Mouse (Mus musculus): ENCODE results near the gene Unc45b. TPM values are rescaled to one million over a fixed set of nuclear protein-coding genes. Genes with fewer than 3 reads are reported as not detected.

The Unc45b gene
- polyA plus RNA-seq, 1 experiment from 2014 or later = 1.6 TPM

DNA sequence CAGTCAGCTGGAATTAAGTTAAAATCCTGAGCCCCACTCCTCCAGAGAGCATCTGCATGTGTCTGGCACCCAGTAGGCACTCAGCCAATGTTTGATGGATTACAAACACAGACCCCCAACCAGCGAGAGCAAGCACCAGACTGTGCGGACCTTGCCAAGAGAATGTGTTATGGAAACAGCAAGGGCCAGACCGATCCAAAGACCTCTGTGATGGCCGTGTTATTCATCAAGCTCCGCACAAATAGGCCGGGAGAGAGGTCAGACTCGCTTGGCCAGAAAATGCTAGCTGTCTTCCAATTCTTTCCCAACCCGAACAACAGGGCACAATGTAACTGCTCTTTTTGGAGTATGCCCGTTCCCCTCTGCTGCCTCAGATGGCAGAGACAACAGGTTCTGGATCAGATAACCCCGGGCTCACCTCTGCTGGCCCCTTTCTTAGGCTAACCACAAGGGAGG is 21.8 kb upstream of the Unc45b start:
- DNase-seq (ENCODE audit: low spot score) (peak; percentile 64), ATAC-seq (replicated peaks; ENCODE audit: low FRiP score, low TSS enrichment, low read depth) (no peak)
- no peak overlapping the region for H3K27ac ChIP-seq (ENCODE audit: low read depth)
- H3K27me3 ChIP-seq (replicated peaks; ENCODE audit: control insufficient read depth, insufficient read depth, low read length) = no peaks in the 10 kb centered on the region
- peak overlapping the region; percentile 90 for H3K4me2 ChIP-seq (ENCODE audit: low read length)
- H3K4me3 ChIP-seq (ENCODE audit: low read depth, low read length) = no peak overlapping the region
- H3K9ac ChIP-seq (ENCODE audit: low read length) = no peak overlapping the region
- H3K36me3 ChIP-seq (ENCODE audit: control insufficient read depth, insufficient read depth, low read length) = no peaks in the 10 kb centered on the region
- H3K9me3 ChIP-seq (ENCODE audit: control insufficient read depth, low read length) = no peaks in the 10 kb centered on the region
- 37% methylated on average over 10 of the region's 10 CpGs for WGBS
- H3K4me1 ChIP-seq (replicated peaks; ENCODE audit: control insufficient read depth, insufficient read depth, low read length) = peaks cover 16% of the 10 kb centered on the region; the same call in 1 of the 2 replicates

- ATAC-seq (replicated peaks; ENCODE audit: low FRiP score, low TSS enrichment, low read depth) = peak; percentile 47
- Histone ChIP-seq H3K36me3 (ENCODE audit: control insufficient read depth, insufficient read depth, low read length) (no peaks in the 10 kb centered on the region), H3K4me1 (replicated peaks; ENCODE audit: control insufficient read depth, insufficient read depth, low read length) (peaks cover 16% of the 10 kb centered on the region; the same call in 1 of the 2 replicates), H3K27ac (ENCODE audit: low read depth) (peak overlapping the region; percentile 29), H3K4me2 (ENCODE audit: low read length) (peak overlapping the region; percentile 90), H3K27me3 (replicated peaks; ENCODE audit: control insufficient read depth, insufficient read depth, low read length) (no peaks in the 10 kb centered on the region), H3K4me3 (ENCODE audit: low read depth, low read length) (peak overlapping the region; percentile 62), H3K9ac (ENCODE audit: low read length) (peak overlapping the region; percentile 57), H3K9me3 (ENCODE audit: control insufficient read depth, low read length) (no peaks in the 10 kb centered on the region)
- 9% methylated on average over 30 of the region's 31 CpGs for WGBS
- DNase-seq (ENCODE audit: low spot score) = no peak
Observed at GRCm38 (mm10) chr11:82889524-82890341, 20.6 kb upstream of the Unc45b start.

DNA sequence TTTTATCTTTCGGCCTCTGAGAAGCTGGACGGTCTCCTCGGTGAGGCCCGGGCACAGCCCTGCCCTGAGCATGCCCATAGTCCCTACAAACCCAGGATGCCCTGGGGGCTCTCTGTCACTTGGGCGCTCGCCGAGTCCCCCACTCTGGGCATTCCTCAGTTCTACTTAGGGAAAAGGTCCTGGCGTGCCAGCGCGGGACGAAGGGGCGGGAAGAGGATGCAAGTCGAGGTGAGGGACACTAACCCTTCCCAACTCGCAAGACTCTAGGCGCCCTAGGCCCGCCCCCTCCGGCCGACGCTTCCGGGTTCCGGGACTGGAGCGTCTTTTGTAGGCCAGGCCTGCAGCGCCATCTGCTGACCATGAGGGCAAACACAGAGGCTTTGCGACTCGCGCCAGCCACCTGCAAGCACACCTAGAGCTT is 20.0 kb upstream of the Unc45b start, which contains the start of gene Rad51d:
Gene Rad51d (minus strand): TSS at position 273 of the 421 bp plus-strand sequence.
- H3K27ac ChIP-seq (ENCODE audit: low read depth) = peak within 1 kb of the TSS; percentile 29
- H3K4me3 ChIP-seq (ENCODE audit: low read depth, low read length) = peak within 1 kb of the TSS; percentile 62
- ATAC-seq (replicated peaks; ENCODE audit: low FRiP score, low TSS enrichment, low read depth) (peak; percentile 90), DNase-seq (ENCODE audit: low spot score) (peak; percentile 97)
- no peaks in the 10 kb centered on the region for H3K36me3 ChIP-seq (ENCODE audit: control insufficient read depth, insufficient read depth, low read length)
- peak within 1 kb of the TSS; percentile 90 for H3K4me2 ChIP-seq (ENCODE audit: low read length)
- no peaks in the 10 kb centered on the region for H3K9me3 ChIP-seq (ENCODE audit: control insufficient read depth, low read length)
- peak within 1 kb of the TSS; percentile 57 for H3K9ac ChIP-seq (ENCODE audit: low read length)
- under 1% methylated on average over 24 of the region's 26 CpGs for WGBS
- peaks cover 16% of the 10 kb centered on the region; the same call in 1 of the 2 replicates for H3K4me1 ChIP-seq (replicated peaks; ENCODE audit: control insufficient read depth, insufficient read depth, low read length)
- H3K27me3 ChIP-seq (replicated peaks; ENCODE audit: control insufficient read depth, insufficient read depth, low read length) = no peaks in the 10 kb centered on the region

- no peaks in the 10 kb centered on the region for H3K9me3 ChIP-seq (ENCODE audit: control insufficient read depth, low read length)
- H3K9ac ChIP-seq (ENCODE audit: low read length) = no peak within 1 kb of the TSS
- H3K27me3 ChIP-seq (replicated peaks; ENCODE audit: control insufficient read depth, insufficient read depth, low read length) = no peaks in the 10 kb centered on the region
- no peak for DNase-seq (ENCODE audit: low spot score)
- peaks cover 16% of the 10 kb centered on the region; the same call in 1 of the 2 replicates for H3K4me1 ChIP-seq (replicated peaks; ENCODE audit: control insufficient read depth, insufficient read depth, low read length)
- no peak within 1 kb of the TSS for H3K27ac ChIP-seq (ENCODE audit: low read depth)
- H3K4me2 ChIP-seq (ENCODE audit: low read length) = no peak within 1 kb of the TSS
- no peak for ATAC-seq (replicated peaks; ENCODE audit: low FRiP score, low TSS enrichment, low read depth)
- 50% methylated on average over 7 of the region's 7 CpGs for WGBS
- no peak within 1 kb of the TSS for H3K4me3 ChIP-seq (ENCODE audit: low read depth, low read length)
- no peaks in the 10 kb centered on the region for H3K36me3 ChIP-seq (ENCODE audit: control insufficient read depth, insufficient read depth, low read length)
Observed at GRCm38 (mm10) chr11:82891936-82892335, 18.4 kb upstream of the Unc45b start, which contains the start of gene Fndc8. Gene Fndc8 (plus strand): TSS chr11:82892124.

DNA sequence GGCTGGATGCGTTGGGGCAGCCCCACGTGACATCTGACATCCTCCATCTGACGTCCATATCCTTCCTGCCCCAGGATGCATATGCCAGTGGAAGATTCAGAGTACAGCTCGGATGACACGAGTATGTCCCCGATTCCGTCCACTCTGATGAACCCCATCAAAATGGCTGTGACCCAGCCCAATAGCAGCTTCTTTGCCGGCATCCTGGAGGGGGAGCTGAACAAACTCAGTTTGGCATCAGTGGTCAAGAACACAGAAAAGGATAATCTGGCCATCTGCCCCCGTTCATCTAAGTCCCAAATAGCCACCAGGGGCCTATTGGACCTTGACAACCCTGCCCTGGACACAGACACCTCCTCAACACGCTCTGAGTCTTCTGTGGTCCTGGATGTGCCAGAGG is 12.9 kb upstream of the Unc45b start:
- H3K27ac ChIP-seq (ENCODE audit: low read depth) = no peak overlapping the region
- 0 out of 2 replicates have a peak, but pooled peaks have one; percentile 20 for ATAC-seq (replicated peaks; ENCODE audit: low FRiP score, low TSS enrichment, low read depth)
- no peaks in the 10 kb centered on the region for H3K27me3 ChIP-seq (replicated peaks; ENCODE audit: control insufficient read depth, insufficient read depth, low read length)
- H3K9ac ChIP-seq (ENCODE audit: low read length) = no peak overlapping the region
- WGBS = 88% methylated on average over 10 of the region's 10 CpGs
- no peak overlapping the region for H3K4me2 ChIP-seq (ENCODE audit: low read length)
- H3K36me3 ChIP-seq (ENCODE audit: control insufficient read depth, insufficient read depth, low read length) = peaks cover 30% of the 10 kb centered on the region
- no peak overlapping the region for H3K4me3 ChIP-seq (ENCODE audit: low read depth, low read length)
- DNase-seq (ENCODE audit: low spot score) = no peak
- no peaks in the 10 kb centered on the region for H3K9me3 ChIP-seq (ENCODE audit: control insufficient read depth, low read length)
- H3K4me1 ChIP-seq (replicated peaks; ENCODE audit: control insufficient read depth, insufficient read depth, low read length) = no peaks in the 10 kb centered on the region

GRCm38 (mm10) chr11:82899720-82900119 is 10.6 kb upstream of the Unc45b start:
- peaks cover 53% of the 10 kb centered on the region for H3K36me3 ChIP-seq (ENCODE audit: control insufficient read depth, insufficient read depth, low read length)
- 93% methylated on average over 5 of the region's 5 CpGs for WGBS

DNA sequence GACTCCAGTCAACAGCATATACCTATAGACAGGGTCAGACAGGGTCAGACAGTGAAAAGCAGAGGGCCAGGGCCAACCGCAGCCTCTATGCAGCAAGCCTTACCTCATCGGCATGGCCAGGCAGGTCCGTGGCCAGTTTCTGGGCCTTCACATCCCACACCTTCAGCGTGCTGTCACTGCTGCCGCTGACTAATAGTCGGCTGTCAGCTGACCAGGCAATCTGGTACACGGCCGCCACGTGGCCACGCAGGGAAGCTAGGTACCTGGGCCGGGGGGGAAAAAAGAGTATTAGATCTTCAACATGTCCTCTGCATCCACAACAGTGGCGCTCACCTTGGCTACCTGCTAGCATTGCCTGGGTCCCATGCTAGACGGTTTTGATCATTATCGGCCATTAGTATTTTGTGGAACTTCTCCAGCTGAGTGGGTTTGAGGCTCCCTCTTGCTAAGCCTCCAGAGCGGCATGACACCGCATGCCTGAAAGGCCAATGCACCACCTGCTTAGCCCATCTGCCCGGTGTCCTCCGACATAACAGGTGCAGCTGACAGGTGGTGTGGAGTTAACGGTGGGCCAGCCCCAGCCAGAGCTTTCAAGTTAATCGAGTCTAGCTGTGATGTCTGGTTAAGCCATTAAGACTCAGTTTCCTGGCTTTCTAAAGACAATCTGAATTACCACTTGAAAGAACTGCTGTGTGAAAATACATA is 8.6 kb upstream of the Unc45b start:
- no peak overlapping the region for H3K9ac ChIP-seq (ENCODE audit: low read length)
- WGBS = 93% methylated on average over 20 of the region's 20 CpGs
- no peaks in the 10 kb centered on the region for H3K4me1 ChIP-seq (replicated peaks; ENCODE audit: control insufficient read depth, insufficient read depth, low read length)
- no peak overlapping the region for H3K4me2 ChIP-seq (ENCODE audit: low read length)
- no peaks in the 10 kb centered on the region for H3K9me3 ChIP-seq (ENCODE audit: control insufficient read depth, low read length)
- no peak for ATAC-seq (replicated peaks; ENCODE audit: low FRiP score, low TSS enrichment, low read depth)
- DNase-seq (ENCODE audit: low spot score) = no peak
- H3K4me3 ChIP-seq (ENCODE audit: low read depth, low read length) = no peak overlapping the region
- H3K27me3 ChIP-seq (replicated peaks; ENCODE audit: control insufficient read depth, insufficient read depth, low read length) = no peaks in the 10 kb centered on the region
- no peak overlapping the region for H3K27ac ChIP-seq (ENCODE audit: low read depth)
- peaks cover 73% of the 10 kb centered on the region for H3K36me3 ChIP-seq (ENCODE audit: control insufficient read depth, insufficient read depth, low read length)

More at GRCm38 (mm10) chr11:82899720-82900119, 10.6 kb upstream of the Unc45b start:
- no peak overlapping the region for H3K9ac ChIP-seq (ENCODE audit: low read length)
- no peak overlapping the region for H3K4me2 ChIP-seq (ENCODE audit: low read length)
- H3K9me3 ChIP-seq (ENCODE audit: control insufficient read depth, low read length) = no peaks in the 10 kb centered on the region
- ATAC-seq (replicated peaks; ENCODE audit: low FRiP score, low TSS enrichment, low read depth) = no peak
- no peak overlapping the region for H3K4me3 ChIP-seq (ENCODE audit: low read depth, low read length)
- H3K27ac ChIP-seq (ENCODE audit: low read depth) = no peak overlapping the region
- no peaks in the 10 kb centered on the region for H3K4me1 ChIP-seq (replicated peaks; ENCODE audit: control insufficient read depth, insufficient read depth, low read length)
- DNase-seq (ENCODE audit: low spot score) = no peak
- H3K27me3 ChIP-seq (replicated peaks; ENCODE audit: control insufficient read depth, insufficient read depth, low read length) = no peaks in the 10 kb centered on the region

GRCm38 (mm10) chr11:82904952-82905351 is 5.4 kb upstream of the Unc45b start:
- no peaks in the 10 kb centered on the region for H3K9me3 ChIP-seq (ENCODE audit: control insufficient read depth, low read length)
- ATAC-seq (replicated peaks; ENCODE audit: low FRiP score, low TSS enrichment, low read depth) = no peak
- H3K4me3 ChIP-seq (ENCODE audit: low read depth, low read length) = no peak overlapping the region
- DNase-seq (ENCODE audit: low spot score) = no peak
- no peak overlapping the region for H3K27ac ChIP-seq (ENCODE audit: low read depth)
- 63% methylated on average over 8 of the region's 8 CpGs for WGBS
- H3K27me3 ChIP-seq (replicated peaks; ENCODE audit: control insufficient read depth, insufficient read depth, low read length) = no peaks in the 10 kb centered on the region
- H3K4me1 ChIP-seq (replicated peaks; ENCODE audit: control insufficient read depth, insufficient read depth, low read length) = peaks cover 3% of the 10 kb centered on the region; the same call in 1 of the 2 replicates
- peaks cover 70% of the 10 kb centered on the region for H3K36me3 ChIP-seq (ENCODE audit: control insufficient read depth, insufficient read depth, low read length)
- H3K9ac ChIP-seq (ENCODE audit: low read length) = no peak overlapping the region
- H3K4me2 ChIP-seq (ENCODE audit: low read length) = no peak overlapping the region
